Mouse (Mus musculus): ENCODE results near the gene Olfr62.

GRCm38 (mm10) chr4:118630261-118630660, 28.5 kb upstream of the Olfr62 start:
- TF ChIP-seq CTCF (IDR thresholded peaks at IDR 0.05; ENCODE audit: control insufficient read depth, insufficient read depth, insufficient replicate concordance, low read depth, low read length) (no peak), POLR2A (IDR thresholded peaks at IDR 0.05; ENCODE audit: control insufficient read depth, low read depth, low read length) (no peak)

Measured in testis, adult 2 months (tissue).